Mouse (Mus musculus): ENCODE data around the gene Pum1.

Pum1 gene

DNA sequence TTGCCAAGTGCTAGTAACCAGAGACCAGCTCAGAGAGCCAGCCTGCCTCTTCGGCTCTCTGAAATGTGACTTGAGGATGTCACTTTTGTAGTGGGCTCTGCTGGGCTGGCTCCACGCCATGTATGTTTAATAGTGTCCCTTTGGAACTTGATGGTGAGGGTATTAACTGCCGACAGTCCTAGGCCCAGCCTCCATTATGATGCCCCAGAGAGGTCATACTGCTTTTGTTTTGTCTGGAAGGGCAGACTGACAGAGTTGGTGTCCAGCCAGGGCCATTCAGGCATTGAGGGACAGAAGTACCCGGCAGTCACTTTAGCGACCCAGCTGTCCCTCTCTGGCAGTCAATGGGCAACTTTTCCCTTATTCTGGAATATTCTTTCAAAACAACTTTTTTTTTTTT lies 146.7 kb downstream of the Pum1 start:
- DNase-seq (ENCODE audit: extremely low read depth, insufficient read length, low spot score), result no peak

DNA sequence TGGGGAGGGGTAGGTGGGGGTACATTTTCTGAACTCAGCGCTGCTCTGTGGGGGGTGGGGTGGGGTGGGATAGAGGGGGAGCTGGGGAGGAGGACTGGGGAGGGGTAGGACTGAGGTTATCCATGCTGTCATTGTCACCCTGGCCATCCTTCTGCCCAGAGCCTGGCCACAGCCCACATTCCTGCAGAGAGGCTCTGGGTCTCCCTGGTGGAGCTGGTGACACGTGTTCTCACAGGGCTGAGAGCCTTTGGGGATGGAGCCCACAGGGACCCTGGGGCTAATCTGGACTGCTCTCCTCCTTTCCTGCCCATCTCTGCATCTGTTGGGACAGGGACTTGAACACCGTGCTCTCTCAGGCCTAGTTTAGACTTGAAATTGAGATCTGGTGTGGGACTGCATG lies 147.7 kb downstream of the Pum1 start:
- DNase-seq (ENCODE audit: extremely low read depth, insufficient read length, low spot score), result no peak

DNA sequence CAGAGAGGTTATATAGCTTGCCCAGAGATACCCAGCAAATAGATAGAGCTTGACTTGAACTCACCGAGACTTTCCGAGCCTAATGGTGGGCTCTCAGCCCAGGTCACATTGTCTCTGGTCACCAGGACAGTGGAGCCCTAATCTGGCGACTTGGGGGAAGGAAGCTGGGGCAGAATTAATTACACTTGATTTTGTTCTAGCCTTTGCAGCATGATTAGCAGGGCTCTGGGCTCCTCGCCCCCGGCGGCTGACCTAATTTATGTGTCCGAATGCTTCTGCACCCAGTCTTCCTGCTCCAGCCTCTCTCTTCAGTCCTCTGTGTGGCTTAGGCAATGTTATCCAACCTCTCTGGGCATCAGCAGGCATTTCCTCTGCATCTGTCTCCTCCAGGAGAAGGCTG lies 148.3 kb downstream of the Pum1 start:
- DNase-seq (ENCODE audit: extremely low read depth, insufficient read length, low spot score), result no peak

DNA sequence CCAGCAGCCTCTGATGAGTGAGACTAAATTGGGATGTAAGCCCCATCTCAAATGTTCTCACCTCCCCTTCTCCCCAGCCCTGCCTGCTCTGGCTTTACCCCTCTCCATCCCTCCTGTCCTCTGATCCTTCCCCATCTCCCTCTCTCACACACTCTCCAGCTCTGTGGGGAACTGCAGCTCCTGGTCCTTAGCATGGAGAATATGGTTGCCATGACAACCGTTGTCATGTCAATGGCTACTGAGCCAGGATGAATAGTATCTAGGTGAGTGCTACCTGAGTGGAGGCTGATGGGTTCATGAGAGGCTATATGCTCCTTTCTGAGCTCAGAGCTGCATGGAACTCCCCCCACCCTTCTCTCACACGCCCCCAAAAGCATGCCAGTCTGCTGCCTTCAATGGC lies 150.8 kb downstream of the Pum1 start:
- DNase-seq (ENCODE audit: extremely low read depth, insufficient read length, low spot score), result no peak

DNA sequence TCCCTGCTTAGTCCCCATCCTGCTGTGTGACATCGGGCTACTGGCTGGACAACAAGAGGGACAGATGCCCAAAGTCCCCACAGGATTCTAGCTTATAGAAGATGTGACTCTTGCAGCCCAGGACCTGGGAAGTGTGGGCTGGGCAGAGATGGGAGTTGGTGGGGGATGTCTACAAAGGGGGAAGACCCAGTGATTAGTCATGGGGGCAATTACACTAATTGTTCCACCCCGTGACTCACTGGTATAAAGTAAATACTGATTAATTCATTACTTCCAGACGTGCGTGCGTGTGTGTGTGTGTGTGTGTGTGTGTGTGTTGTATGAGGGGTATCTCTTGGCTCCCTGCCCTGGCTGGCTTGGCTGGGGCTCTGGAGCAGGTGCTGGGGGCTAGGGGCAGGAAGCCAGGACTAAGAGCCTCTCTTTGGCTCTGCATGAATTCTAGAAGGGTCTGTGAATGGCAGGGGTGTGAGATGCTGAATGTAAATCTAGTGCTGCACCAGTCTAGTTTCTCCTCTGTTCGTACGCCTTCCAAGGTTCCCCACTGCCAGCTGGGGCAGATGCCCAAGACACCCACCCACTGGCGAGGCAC lies 151.7 kb downstream of the Pum1 start:
- no peak for DNase-seq (ENCODE audit: extremely low read depth, insufficient read length, low spot score)

DNA sequence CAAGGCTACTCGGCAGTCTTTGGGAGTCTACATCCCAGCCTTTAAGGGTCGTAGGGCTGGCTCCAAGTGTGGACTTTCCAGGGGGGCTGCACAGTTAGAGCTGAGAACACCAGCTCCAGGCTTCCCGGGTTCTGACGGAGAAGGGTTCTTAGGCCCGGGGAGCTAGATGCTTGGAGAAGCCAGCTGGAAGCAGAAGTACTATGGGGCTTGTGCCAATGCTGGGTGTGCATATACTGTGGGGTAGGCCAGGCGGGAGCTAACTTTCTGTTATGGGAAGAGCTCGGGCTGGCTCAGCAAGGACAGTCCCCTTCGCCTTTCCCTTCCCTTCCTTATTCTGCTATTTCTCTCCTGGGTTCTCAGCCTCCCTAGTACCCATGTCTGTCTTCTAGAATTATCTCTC lies 152.7 kb downstream of the Pum1 start:
- no peak for DNase-seq (ENCODE audit: extremely low read depth, insufficient read length, low spot score)

DNA sequence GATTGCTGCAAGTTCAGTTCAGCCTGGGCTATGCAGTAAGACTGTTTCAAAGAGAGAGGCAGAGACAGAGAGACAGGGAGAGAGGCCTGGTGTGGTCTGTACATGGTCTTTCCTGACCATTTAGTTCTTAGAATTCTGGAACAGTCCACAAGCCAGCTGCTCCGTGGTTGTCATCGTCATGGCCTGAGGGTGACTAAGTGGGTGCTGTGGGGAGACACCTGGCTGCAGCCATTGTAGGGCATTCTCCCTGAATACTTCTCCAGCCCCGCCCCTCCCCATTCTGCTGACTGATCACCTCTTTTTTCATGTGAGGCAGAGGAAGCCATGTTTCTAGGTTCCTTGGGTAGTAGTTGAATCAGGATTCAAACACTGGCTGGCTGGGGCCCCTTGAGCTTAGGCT lies 156.7 kb downstream of the Pum1 start:
- DNase-seq (ENCODE audit: extremely low read depth, insufficient read length, low spot score), result no peak

DNA sequence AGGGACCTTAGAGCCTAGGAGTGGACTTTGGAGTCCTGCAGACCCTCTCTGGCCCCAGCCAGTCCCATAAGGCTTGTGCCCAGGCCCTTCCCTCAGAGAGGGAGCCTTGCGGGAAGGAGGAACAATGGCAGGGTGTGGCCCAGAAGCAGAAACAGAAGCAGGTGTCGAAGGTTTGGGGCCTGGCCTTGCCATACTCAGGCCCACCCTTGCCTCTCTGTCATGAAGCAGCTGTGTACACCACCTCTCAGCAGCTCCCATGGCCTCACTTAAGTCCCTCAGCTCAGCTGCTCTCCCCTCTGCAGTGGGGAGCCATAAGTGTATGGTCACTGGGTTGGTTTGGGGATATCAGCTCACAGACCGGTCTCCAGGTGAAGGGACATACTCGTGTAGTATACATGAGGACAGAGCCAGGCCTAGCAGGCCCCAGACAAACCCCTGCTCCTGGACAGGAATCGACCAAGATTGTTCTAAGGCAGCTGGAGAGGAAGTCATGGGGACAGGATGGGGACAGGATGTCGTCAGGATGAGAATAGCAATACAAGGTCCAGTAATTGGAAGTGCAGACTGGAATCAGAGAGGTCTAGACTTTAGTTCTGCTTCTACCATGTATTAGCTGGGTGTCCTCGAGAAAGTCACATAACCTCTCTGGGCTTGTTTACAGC lies 157.6 kb downstream of the Pum1 start:
- DNase-seq (ENCODE audit: extremely low read depth, insufficient read length, low spot score), result no peak

DNA sequence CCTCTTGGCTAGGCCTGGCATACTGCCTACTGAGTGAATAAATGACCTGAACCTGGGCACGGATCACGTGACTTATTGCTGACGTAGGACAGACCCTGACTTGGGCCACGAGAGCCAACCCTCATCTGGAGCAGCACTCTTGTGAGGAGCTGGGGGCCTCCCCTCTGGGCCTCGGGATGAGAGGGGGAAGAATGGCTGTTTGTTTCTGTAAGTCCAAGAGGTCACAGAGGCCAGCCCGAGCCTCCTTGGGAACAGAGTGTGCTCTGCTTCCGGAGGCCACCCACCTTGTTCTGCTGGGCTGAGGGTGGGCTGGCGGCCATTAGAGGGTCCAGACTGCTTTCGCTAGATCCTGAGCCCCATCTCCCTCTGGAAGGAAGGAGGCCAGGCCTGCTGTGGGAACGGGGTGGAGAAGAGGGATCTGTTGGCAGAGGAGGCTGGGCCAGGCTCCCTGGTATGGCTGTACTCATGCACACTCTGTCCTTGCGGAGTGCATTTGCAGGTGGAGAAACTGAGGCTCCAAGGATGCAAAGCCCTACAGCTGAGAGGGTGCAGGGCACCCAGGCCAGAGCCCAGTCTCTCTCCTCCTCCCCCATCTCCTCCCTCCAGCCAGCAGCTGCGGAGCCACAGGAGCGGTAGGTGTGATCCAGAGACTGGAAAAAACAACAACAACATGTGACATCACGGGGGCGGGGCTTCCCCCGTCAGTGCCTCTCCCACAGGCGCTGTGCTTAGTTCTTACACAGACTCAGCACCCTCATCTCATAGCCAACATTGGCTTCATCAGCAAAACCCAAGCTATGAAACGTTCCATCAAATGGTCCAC lies 165.9 kb downstream of the Pum1 start:
- no peak for DNase-seq (ENCODE audit: extremely low read depth, insufficient read length, low spot score)
